Mouse (Mus musculus) midbrain, embryonic 15.5 days (tissue): ENCODE results near the gene Ston1. TPM values are rescaled to one million over a fixed set of nuclear protein-coding genes. Genes with fewer than 3 reads are reported as not detected.

ENCODE experiments used
- ATAC-seq: fragments of 200-750 bp; cut with Nextera tagmentation; replicated peaks from 2 replicates; pipeline ENCODE4 v1.8.0; 2017; ENCODE audit warnings: moderate TSS enrichment
- H3K27ac ChIP-seq: fragments of 300-500 bp; sonication (generic); 2 replicates; pipeline ENCODE4 v1.5.1; 2015; ENCODE audit warnings: mild to moderate bottlenecking, inconsistent platforms
- H3K27me3 ChIP-seq: fragments of 300-500 bp; sonication (generic); replicated peaks from 2 replicates; pipeline ENCODE4 v1.6.1; 2015; ENCODE audit warnings: inconsistent platforms
- H3K36me3 ChIP-seq: fragments of 300-500 bp; sonication (generic); replicated peaks from 2 replicates; pipeline ENCODE4 v1.6.1; 2015; ENCODE audit warnings: inconsistent platforms
- H3K4me1 ChIP-seq: fragments of 300-500 bp; sonication (generic); 2 replicates; pipeline ENCODE4 v1.6.1; 2015; ENCODE audit warnings: inconsistent platforms
- H3K4me2 ChIP-seq: fragments of 300-500 bp; sonication (generic); 2 replicates; pipeline ENCODE4 v1.6.1; 2015; ENCODE audit warnings: inconsistent platforms, mild to moderate bottlenecking, moderate library complexity
- H3K4me3 ChIP-seq: fragments of 300-500 bp; sonication (generic); 2 replicates; pipeline ENCODE4 v1.5.1; 2015; ENCODE audit warnings: mild to moderate bottlenecking, inconsistent platforms
- H3K9ac ChIP-seq: fragments of 300-500 bp; sonication (generic); 2 replicates; pipeline ENCODE4 v1.6.1; 2015; ENCODE audit warnings: mild to moderate bottlenecking, inconsistent platforms
- H3K9me3 ChIP-seq: fragments of 300-500 bp; sonication (generic); 2 replicates; pipeline ENCODE4 v1.6.1; 2016; ENCODE audit warnings: inconsistent platforms
- WGBS: fragments of 180-500 bp; shearing (Covaris S2); methylation state at CpG from one replicate; pipeline ENCODE4 v1.1.7; 2015; ENCODE audit warnings: mixed read lengths; 5-methylcytosine and 5-hydroxymethylcytosine counted together
- polyA plus RNA-seq: library from polyadenylated mRNA; unstranded; fragments of >200 nt; fragmentation: Nextera tagmentation; extraction: Ambion mirVana; gene quantifications from 2 replicates; pipeline ENCODE4 v1.2.1, GENCODE M21; 2015

Gene Ston1
- polyA plus RNA-seq, 1 experiment from 2014 or later = 2.1 TPM

DNA sequence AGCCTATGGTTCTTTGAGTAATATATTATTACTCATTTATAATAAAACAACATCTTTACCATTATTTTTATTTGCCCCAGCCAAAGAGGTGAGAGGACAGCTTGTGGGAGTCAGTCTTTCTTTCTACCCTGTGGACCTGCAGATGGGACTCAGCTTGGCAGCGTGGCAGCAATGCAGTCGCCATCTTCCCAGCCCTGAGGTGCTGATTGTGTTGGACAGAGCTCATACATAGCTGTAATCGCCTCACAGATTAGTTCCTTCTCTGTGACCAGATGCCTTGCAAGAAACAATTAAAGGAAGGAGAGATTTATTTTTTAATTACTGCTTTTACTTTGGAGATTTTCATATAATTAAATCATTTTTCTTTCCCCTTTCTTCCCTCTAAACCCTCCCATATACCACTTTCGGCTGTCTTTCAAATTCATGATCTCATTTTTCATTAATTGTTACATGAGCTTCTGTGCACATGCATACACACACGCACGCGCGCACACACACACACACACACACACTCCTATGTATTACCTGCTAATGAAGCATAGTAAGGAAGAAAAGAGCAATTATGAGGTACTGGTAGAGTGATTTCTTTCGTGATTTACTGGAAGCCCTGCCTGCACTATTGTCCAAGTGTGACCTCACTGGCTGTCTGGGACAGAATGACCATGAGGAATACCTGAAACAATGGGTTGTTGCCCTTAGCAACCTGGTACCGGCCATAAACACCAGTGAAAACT lies 27.5 kb upstream of the Ston1 start:
- H3K9me3 ChIP-seq = no peaks in the 10 kb centered on the region
- no peak for ATAC-seq
- H3K36me3 ChIP-seq = peaks cover 16% of the 10 kb centered on the region
- no peaks in the 10 kb centered on the region for H3K4me1 ChIP-seq
- no peak overlapping the region for H3K4me2 ChIP-seq
- H3K27me3 ChIP-seq = no peaks in the 10 kb centered on the region
- H3K27ac ChIP-seq = no peak overlapping the region
- H3K9ac ChIP-seq = no peak overlapping the region
- no peak overlapping the region for H3K4me3 ChIP-seq
- 68% methylated on average over 10 of the region's 10 CpGs for WGBS

DNA sequence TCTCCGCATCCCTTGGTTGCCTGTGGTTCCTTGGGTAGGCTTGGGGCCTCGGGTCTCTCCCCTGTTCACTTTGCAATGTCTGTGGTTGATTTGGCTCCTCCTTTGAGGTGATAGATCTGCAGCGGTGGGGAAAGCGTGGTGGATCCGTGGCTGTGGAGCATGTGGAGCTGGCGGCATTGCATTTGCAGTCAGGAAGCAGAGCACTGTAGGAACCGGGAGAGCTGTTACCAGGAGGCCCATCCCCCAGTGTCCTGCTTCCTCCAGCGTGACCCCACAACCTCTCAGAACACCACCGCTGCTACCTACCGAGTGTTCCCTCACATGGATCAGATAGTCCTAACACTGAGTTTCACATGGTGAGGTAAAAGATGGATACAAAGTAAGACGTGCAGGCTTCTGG lies 26.7 kb upstream of the Ston1 start:
- H3K9ac ChIP-seq = no peak overlapping the region
- H3K27me3 ChIP-seq = no peaks in the 10 kb centered on the region
- no peak overlapping the region for H3K27ac ChIP-seq
- H3K4me3 ChIP-seq = no peak overlapping the region
- H3K9me3 ChIP-seq = no peaks in the 10 kb centered on the region
- no peak for ATAC-seq
- H3K4me2 ChIP-seq = no peak overlapping the region
- H3K36me3 ChIP-seq = peaks cover 16% of the 10 kb centered on the region
- WGBS = 91% methylated on average over 11 of the region's 11 CpGs
- H3K4me1 ChIP-seq = no peaks in the 10 kb centered on the region

DNA sequence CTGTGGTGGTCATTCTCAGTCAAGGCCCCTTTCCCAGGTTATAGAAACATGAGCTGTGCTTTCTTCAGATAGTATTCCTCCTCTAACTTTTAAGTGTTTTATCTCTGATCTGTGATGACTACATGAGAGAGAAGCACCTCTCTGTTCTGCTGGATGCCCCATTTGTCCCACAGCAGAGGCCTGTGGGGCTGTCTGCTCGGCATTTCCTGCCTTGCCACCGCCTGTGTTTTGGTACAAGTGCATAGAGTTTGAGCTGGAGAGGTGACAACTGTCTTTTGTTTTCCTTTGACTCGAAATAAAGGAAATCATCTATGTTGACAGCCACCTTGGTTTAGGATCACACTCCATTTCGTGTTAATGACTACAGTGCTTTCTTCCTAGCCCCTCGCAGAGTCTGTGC lies 22.7 kb upstream of the Ston1 start:
- Histone ChIP-seq H3K9ac (no peak overlapping the region), H3K27me3 (no peaks in the 10 kb centered on the region), H3K9me3 (no peaks in the 10 kb centered on the region), H3K4me1 (0 out of 2 replicates have a peak, but pooled peaks cover 3% of the 10 kb centered on the region), H3K4me3 (no peak overlapping the region), H3K36me3 (peaks cover 22% of the 10 kb centered on the region), H3K4me2 (no peak overlapping the region), H3K27ac (no peak overlapping the region)
- 86% methylated on average over 5 of the region's 5 CpGs for WGBS
- ATAC-seq = no peak

DNA sequence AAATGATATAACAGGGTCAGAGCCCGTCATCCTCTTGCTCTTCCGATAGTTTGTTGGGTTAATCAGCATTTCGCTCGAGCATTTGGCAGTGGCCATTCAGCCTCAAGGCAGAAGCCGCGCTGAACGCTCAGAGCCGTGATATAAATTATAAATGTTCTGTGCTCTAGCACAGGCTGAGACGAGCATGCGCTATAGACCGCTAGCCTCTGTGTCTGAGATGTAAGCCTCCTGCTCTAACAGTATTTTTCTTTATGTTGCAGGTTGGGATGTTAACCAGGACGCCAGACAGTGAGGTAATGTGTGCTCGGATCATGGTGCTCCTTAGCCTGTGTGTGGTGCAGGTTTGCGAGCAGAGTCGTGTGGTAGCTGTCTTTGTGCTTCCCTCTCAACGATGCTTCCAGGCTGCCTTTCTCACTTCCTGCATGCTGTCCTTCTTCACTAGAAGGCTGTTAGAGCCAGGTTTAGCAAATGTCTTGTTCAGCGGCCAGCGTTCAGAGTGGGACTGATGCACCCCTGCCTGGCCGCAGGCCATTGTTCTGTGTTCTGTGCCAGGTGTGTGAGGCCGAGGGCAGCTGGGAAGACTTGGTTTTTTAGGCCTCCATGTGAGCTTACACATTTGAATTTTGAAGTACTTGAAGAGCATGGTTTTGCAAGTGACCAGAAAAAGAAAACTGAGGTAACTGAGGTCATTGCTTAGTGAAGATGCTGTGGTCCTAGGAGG lies 18.8 kb upstream of the Ston1 start:
- WGBS = 70% methylated on average over 20 of the region's 20 CpGs
- Histone ChIP-seq H3K9ac (no peak overlapping the region), H3K27me3 (no peaks in the 10 kb centered on the region), H3K9me3 (no peaks in the 10 kb centered on the region), H3K4me1 (0 out of 2 replicates have a peak, but pooled peaks cover 3% of the 10 kb centered on the region), H3K4me3 (no peak overlapping the region), H3K4me2 (no peak overlapping the region), H3K36me3 (peaks cover 28% of the 10 kb centered on the region), H3K27ac (peak overlapping the region; percentile 60)
- peak; percentile 79 for ATAC-seq

DNA sequence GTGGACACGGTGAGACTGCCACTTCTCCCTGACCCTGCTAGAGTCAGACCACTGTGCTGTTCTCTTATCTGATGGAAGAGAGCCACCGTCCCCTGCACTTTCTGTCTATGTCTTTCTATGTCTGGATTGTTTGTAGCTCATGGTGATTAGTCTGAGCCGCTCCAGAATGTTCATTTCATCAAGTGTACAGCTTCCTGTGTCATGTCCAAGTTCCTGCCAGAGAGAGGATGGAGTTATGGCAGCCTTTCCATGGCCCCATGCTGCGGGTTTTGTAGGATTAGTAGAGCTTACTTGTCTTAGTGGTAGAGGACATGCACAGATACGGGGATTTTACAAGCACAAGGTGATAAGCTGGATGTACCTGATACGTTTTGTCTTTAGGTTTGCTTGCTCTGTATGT lies 16.9 kb upstream of the Ston1 start:
- no peak for ATAC-seq
- peaks cover 41% of the 10 kb centered on the region for H3K36me3 ChIP-seq
- no peak overlapping the region for H3K27ac ChIP-seq
- 94% methylated on average over 6 of the region's 6 CpGs for WGBS
- H3K4me2 ChIP-seq = no peak overlapping the region
- no peaks in the 10 kb centered on the region for H3K9me3 ChIP-seq
- no peak overlapping the region for H3K4me3 ChIP-seq
- no peak overlapping the region for H3K9ac ChIP-seq
- 0 out of 2 replicates have a peak, but pooled peaks cover 3% of the 10 kb centered on the region for H3K4me1 ChIP-seq
- no peaks in the 10 kb centered on the region for H3K27me3 ChIP-seq

DNA sequence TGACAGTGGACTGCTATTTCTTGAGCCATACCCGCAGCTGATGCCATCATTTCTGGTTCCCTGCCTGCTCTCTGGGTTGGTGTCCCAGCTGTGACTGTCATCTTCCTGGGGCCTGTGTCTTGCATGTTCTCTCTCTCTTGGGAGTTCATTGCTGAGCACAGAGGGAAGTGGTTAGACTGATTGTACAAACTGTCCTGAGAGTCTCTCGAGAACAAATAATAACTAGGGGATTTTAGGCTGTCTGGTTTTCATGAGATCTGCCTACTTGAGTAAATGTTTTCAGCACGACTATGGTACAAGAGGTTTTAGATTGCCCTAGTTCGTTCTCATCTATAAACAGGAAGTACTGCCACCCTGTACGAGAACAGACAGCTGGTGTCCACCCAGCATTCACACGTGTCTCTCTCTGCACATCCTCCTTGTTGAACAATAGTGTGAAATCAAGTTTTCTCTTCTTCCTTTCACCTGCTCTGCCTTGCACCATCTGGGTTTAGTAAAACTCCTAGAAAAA lies 15.9 kb upstream of the Ston1 start:
- Histone ChIP-seq H3K9ac (no peak overlapping the region), H3K9me3 (no peaks in the 10 kb centered on the region), H3K4me1 (0 out of 2 replicates have a peak, but pooled peaks cover 3% of the 10 kb centered on the region), H3K27ac (no peak overlapping the region), H3K36me3 (peaks cover 45% of the 10 kb centered on the region), H3K4me3 (no peak overlapping the region), H3K4me2 (no peak overlapping the region), H3K27me3 (no peaks in the 10 kb centered on the region)
- 82% methylated on average over 6 of the region's 6 CpGs for WGBS
- no peak for ATAC-seq

DNA sequence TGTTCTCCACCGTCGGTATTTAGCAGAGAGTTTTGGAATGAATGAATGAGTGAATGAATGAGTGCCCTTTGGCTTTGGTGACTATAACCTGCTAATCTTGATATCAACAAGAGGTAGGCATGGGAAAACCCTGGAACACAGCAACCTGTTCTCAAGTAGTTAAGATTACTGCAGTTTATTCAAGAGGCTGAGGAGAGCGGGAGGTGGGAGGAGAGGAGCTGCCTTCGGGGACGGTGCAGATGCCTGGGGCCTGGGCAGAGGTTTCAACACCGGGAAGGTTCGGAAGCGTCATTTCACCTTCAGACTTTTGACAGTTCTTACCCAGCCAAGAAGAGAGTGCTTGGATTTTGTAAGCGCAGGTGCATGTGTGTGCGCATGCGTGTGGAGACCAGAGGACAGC lies 14.5 kb upstream of the Ston1 start:
- ATAC-seq = no peak

DNA sequence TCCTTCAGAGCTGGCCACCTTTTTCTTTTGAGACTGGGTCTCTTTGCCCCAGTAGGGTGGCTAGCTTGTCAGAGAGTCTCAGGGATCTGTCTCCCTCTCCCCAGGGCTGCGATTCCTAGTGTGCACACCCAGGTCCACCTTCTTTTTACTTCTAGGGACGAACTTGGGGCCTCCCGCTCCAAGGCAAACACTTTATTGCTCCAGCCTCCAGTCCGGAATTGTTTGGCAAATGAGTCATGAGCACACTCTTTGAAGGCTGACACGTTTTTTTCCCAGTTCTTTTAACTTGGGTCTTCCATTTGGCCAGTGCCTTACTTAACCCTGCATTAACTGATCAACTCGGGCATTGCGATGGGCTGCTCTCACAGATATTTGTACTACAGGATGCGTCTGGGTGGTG lies 14.1 kb upstream of the Ston1 start:
- no peak overlapping the region for H3K9ac ChIP-seq
- no peak for ATAC-seq
- 0 out of 2 replicates have a peak, but pooled peaks cover 3% of the 10 kb centered on the region for H3K4me1 ChIP-seq
- H3K27ac ChIP-seq = no peak overlapping the region
- no peaks in the 10 kb centered on the region for H3K9me3 ChIP-seq
- no peak overlapping the region for H3K4me3 ChIP-seq
- no peak overlapping the region for H3K4me2 ChIP-seq
- no peaks in the 10 kb centered on the region for H3K27me3 ChIP-seq
- peaks cover 42% of the 10 kb centered on the region for H3K36me3 ChIP-seq
- WGBS = 87% methylated on average over 8 of the region's 8 CpGs

More for the DNA sequence above, 14.5 kb upstream of the Ston1 start:
- Histone ChIP-seq H3K27ac (no peak overlapping the region), H3K4me1 (0 out of 2 replicates have a peak, but pooled peaks cover 3% of the 10 kb centered on the region), H3K36me3 (peaks cover 44% of the 10 kb centered on the region), H3K4me3 (no peak overlapping the region), H3K27me3 (no peaks in the 10 kb centered on the region), H3K9ac (no peak overlapping the region), H3K9me3 (no peaks in the 10 kb centered on the region), H3K4me2 (no peak overlapping the region)
- WGBS = 89% methylated on average over 11 of the region's 11 CpGs

DNA sequence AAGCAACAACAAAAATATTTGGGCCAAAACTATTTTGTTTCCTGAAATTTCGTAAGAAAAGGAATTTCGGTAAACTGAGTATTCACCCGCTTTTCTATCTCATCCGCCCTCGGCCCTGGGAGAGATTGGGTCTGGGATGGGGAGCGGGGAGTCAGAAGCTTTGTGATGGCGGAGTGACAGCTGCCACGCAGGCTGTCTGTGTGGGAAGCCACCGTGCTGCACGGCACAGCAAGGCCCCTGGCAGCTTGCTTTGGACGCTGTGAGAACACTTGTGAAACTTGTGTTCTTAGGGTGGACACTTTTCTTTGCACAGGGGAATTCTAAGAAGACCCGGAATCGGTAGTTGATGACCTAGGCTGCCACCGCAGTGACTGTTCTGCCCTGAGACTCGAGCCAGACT lies 10.1 kb upstream of the Ston1 start:
- WGBS = 87% methylated on average over 15 of the region's 15 CpGs
- H3K36me3 ChIP-seq = peaks cover 30% of the 10 kb centered on the region

DNA sequence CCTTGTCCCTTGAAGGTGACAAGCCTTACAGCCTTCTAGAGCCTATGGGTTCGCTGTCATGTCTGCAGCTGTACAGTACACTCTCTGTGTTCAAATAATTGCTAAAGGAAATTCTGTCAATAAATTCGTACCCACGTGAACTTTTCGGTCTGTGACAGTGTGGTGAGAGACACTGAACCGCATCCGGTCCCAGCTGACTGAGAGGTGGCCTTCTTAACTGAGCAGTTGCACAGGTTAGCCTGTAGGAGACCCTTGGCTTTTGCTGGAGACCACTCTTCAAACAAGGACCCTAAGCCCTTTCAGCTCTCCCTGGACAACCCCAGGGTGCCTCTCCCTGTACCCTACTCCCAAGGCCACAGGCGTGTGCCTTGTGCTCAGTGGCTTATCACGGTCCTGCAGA lies 9.3 kb upstream of the Ston1 start:
- Histone ChIP-seq H3K27ac (no peak overlapping the region), H3K4me2 (no peak overlapping the region), H3K4me3 (no peak overlapping the region), H3K27me3 (no peaks in the 10 kb centered on the region), H3K9ac (no peak overlapping the region), H3K36me3 (peaks cover 30% of the 10 kb centered on the region), H3K4me1 (no peaks in the 10 kb centered on the region), H3K9me3 (no peaks in the 10 kb centered on the region)
- no peak for ATAC-seq
- 93% methylated on average over 8 of the region's 8 CpGs for WGBS

More for the DNA sequence above, 10.1 kb upstream of the Ston1 start:
- Histone ChIP-seq H3K9me3 (no peaks in the 10 kb centered on the region), H3K27ac (no peak overlapping the region), H3K4me1 (no peaks in the 10 kb centered on the region), H3K4me3 (no peak overlapping the region), H3K4me2 (no peak overlapping the region), H3K9ac (no peak overlapping the region), H3K27me3 (no peaks in the 10 kb centered on the region)
- ATAC-seq = no peak

DNA sequence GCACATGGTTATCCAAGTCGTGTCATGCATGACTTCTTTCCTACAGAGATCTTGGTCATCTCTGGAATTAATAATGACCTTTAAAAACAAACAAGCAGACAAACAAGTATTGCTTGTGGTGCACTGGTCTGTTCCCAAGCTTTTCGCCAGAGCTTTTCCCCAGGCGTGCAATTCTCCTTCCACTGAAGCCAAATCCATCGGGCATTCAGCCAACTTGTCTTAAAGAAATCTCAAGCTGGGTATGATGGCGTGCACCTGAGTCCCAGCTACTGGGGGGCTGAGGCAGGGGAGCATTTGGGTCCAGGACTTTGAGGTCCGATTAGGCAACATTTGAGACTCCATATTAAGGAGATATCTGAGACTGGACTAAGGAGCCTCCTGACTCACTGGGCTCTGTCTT lies 7.2 kb upstream of the Ston1 start:
- Histone ChIP-seq H3K4me2 (no peak overlapping the region), H3K4me1 (no peaks in the 10 kb centered on the region), H3K9ac (no peak overlapping the region), H3K27me3 (no peaks in the 10 kb centered on the region), H3K4me3 (no peak overlapping the region), H3K9me3 (no peaks in the 10 kb centered on the region), H3K36me3 (peaks cover 14% of the 10 kb centered on the region), H3K27ac (no peak overlapping the region)
- no peak for ATAC-seq
- WGBS = 73% methylated on average over 6 of the region's 6 CpGs

DNA sequence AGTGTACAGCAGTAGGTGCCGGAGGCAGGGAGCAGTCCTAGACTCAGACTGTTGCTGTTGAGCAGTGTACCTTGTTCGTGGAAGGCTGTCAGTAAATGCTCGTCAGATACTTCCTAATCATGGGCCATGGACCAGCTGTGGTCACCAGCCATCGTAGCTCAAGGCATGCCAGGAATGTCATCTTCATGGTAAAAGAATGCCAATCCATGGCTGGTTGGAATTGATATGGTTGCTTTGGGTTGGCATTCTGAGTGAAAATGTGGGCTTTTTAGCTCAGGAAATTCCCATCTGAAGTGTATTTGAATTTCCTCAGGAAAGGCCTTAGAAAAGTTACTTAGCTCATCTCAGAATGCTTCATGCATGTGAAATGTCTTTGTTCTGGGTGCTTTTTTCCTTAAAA lies 2.4 kb upstream of the Ston1 start:
- peaks cover 9% of the 10 kb centered on the region for H3K4me1 ChIP-seq
- 89% methylated on average over 4 of the region's 4 CpGs for WGBS

More for the DNA sequence above, 2.4 kb upstream of the Ston1 start:
- Histone ChIP-seq H3K9me3 (no peaks in the 10 kb centered on the region), H3K4me2 (no peak overlapping the region), H3K27me3 (no peaks in the 10 kb centered on the region), H3K27ac (no peak overlapping the region), H3K36me3 (no peaks in the 10 kb centered on the region), H3K9ac (no peak overlapping the region), H3K4me3 (no peak overlapping the region)
- ATAC-seq = no peak
